Mouse (Mus musculus): ENCODE measurements around the gene Fxyd1.

DNA sequence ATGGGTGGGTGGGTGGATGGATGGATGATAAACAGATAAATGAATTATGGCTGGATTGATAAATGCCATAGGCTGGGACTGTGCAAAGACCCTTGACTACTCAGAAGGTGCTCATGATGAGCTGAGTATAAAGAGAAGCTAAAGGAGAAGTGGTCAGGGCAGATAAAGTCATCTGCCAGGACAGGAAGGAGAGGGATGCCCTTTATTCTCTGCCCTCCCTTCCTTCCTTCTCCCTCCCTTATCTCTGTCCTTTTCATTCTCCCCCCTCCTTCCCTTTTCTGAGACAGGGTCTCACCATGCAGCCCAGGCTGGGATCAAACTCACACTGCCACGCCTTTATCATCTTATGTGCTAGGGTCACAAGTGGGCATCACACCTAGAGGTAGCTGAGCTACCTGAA, 49.2 kb downstream of the Fxyd1 start:
- no peak for TF ChIP-seq CTCF (IDR thresholded peaks at IDR 0.05; ENCODE audit: extremely low read depth, insufficient read depth, low read length)
- no peak for TF ChIP-seq POLR2A (IDR thresholded peaks at IDR 0.05; ENCODE audit: extremely low read depth, insufficient read depth, low read length)
